Mouse (Mus musculus) kidney, embryonic 15.5 days (tissue): ENCODE data around the gene Prkcz. TPM values are rescaled to one million over a fixed set of nuclear protein-coding genes. Genes with fewer than 3 reads are reported as not detected.

ENCODE experiments used
- ATAC-seq: fragments of 200-750 bp; cut with Nextera tagmentation; replicated peaks from 2 replicates; pipeline ENCODE4 v1.8.0; 2017; ENCODE audit warnings: moderate TSS enrichment; ENCODE audit not compliant: low FRiP score
- H3K27ac ChIP-seq: fragments of 300-500 bp; sonication (generic); 2 replicates; pipeline ENCODE4 v1.5.1; 2015; ENCODE audit warnings: mild to moderate bottlenecking, inconsistent platforms
- H3K27me3 ChIP-seq: fragments of 300-500 bp; sonication (generic); 2 replicates; pipeline ENCODE4 v1.6.1; 2015; ENCODE audit warnings: inconsistent platforms
- H3K36me3 ChIP-seq: fragments of 300-500 bp; sonication (generic); 2 replicates; pipeline ENCODE4 v1.6.1; 2015; ENCODE audit warnings: inconsistent platforms
- H3K4me1 ChIP-seq: fragments of 300-500 bp; sonication (generic); 2 replicates; pipeline ENCODE4 v1.6.1; 2015; ENCODE audit warnings: inconsistent platforms
- H3K4me2 ChIP-seq: fragments of 300-500 bp; sonication (generic); 2 replicates; pipeline ENCODE4 v1.6.1; 2015; ENCODE audit warnings: moderate library complexity, mild to moderate bottlenecking, inconsistent platforms
- H3K4me3 ChIP-seq: fragments of 300-500 bp; sonication (generic); replicated peaks from 2 replicates; pipeline ENCODE4 v1.5.1; 2015; ENCODE audit warnings: mild to moderate bottlenecking, inconsistent platforms
- H3K9ac ChIP-seq: fragments of 300-500 bp; sonication (generic); 2 replicates; pipeline ENCODE4 v1.6.1; 2015; ENCODE audit warnings: mild to moderate bottlenecking, inconsistent platforms
- H3K9me3 ChIP-seq: fragments of 300-500 bp; sonication (generic); replicated peaks from 2 replicates; pipeline ENCODE4 v1.6.1; 2016; ENCODE audit warnings: inconsistent platforms
- WGBS: fragments of 180-500 bp; shearing (Covaris S2); methylation state at CpG from one replicate; pipeline ENCODE4 v1.1.7; 2015; ENCODE audit warnings: mixed read lengths; 5-methylcytosine and 5-hydroxymethylcytosine counted together
- polyA plus RNA-seq: library from polyadenylated mRNA; unstranded; fragments of >200 nt; fragmentation: Nextera tagmentation; extraction: Ambion mirVana; gene quantifications from 2 replicates; pipeline ENCODE4 v1.2.1, GENCODE M21; 2015

Gene Prkcz
- polyA plus RNA-seq, 1 experiment from 2014 or later = 16.6 TPM

DNA sequence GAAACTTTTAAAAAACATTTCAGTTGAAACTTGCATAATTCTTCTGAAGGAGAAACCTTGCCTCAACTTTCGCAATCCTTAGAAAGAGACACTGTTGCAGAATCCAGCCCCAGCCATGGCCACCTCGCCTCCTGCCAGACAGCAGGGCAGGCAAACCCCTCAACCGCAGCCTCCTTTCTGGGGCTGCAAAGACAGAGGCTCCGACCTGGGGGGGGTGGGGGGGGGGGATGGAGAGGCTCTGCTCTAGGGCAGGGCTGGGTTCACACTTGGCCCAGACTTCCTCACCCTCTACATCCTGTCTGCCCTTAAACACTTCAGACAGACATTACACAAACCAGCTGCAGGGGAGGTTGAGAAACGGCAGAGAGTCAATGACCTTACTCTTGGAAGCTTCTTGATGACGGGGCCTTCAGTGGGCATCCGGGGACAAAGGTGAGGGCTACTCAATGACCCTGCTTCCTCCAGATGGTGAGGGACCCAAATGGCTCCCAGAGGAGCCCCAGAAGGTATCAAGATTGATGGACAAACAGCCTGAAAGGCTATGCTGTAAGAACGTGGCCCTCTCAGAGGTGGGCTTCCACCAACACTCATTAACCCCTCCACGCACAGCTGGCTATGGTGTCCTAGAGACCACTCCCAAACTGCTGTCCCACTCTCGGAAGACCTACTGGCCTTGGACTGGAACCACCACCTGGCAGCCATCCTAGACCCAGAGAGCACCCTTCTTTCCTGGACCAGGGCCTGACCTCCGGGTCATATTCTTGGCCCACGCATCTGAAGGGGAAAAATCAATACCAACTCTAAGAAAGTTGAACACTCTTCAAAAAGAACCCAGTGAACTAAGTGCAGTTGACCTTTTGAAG lies 143.7 kb downstream of the Prkcz start:
- Histone ChIP-seq H3K4me1 (peaks cover 94% of the 10 kb centered on the region), H3K4me3 (0 out of 2 replicates have a peak overlapping the region, but pooled peaks have one; percentile 1), H3K9me3 (no peaks in the 10 kb centered on the region), H3K27me3 (no peaks in the 10 kb centered on the region), H3K36me3 (no peaks in the 10 kb centered on the region), H3K9ac (0 out of 2 replicates have a peak overlapping the region, but pooled peaks have one; percentile 6), H3K4me2 (peak overlapping the region; percentile 94), H3K27ac (no peak overlapping the region)
- ATAC-seq = 0 out of 2 replicates have a peak, but pooled peaks have one; percentile 22
- 31% methylated on average over 12 of the region's 12 CpGs for WGBS

DNA sequence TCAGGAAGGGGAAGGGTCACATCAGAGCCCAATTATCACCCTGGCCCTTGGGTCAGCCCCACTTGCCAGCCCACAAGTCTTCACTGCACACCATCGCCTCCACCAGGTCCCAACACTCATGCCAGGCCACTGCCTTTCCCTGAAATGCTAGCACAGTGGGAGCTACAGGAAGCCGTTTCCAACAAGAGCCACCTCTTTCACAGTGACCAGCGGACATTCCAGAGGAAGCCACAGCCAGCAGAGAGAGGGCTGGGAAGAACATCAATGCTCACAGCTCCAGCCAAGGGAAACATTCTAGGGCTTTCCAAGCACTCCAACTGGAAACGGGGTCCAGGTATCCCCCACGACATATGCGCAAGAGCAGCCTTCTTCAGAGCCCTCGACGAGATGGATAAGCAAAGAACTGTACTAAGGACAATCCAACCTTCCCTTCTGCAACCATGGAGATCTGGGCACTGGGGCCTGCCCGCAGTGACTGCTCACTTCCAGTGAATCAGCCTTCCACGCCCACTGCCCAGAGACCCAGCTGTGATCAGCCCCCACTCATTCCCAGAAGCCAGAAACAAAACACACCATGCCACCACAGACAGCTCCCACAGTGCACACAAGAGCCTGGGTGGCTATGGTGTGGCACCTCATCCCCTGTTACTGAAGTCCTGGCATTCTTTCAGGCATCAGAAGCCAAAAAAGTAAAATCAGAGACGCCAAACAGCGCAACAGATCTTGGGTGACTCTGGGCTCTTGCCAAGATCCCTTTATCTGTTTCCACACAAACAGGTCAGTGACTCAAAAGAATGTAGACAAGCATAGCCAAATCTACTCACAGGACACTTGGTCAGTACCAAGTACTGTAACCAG lies 145.2 kb downstream of the Prkcz start:
- no peak overlapping the region for H3K4me3 ChIP-seq
- no peak for ATAC-seq
- no peak overlapping the region for H3K9ac ChIP-seq
- no peaks in the 10 kb centered on the region for H3K27me3 ChIP-seq
- H3K4me1 ChIP-seq = peaks cover 94% of the 10 kb centered on the region
- no peaks in the 10 kb centered on the region for H3K9me3 ChIP-seq
- H3K36me3 ChIP-seq = peaks cover 6% of the 10 kb centered on the region
- H3K27ac ChIP-seq = peak overlapping the region; percentile 46
- WGBS = 49% methylated on average over 12 of the region's 12 CpGs
- H3K4me2 ChIP-seq = peak overlapping the region; percentile 22

DNA sequence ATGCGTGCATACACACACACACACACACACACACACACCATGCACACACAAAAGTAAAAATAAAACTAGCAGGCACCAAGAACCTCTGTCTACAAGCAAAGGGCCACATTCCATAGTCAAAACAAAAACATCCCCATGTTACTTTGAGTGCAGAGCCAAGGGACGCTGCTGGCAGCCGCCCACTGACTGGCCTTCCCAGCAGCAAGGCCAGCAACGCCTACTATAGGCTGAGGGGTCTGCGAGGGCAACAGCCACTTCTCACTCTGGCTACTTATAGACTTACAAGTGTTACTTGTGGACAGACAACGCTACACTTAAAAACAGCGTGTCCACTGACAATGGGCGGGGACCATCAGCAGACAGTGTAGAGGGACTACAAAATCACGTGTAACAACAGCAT lies 146.0 kb downstream of the Prkcz start:
- Histone ChIP-seq H3K9ac (no peak overlapping the region), H3K36me3 (peaks cover 14% of the 10 kb centered on the region), H3K4me1 (peaks cover 88% of the 10 kb centered on the region), H3K4me3 (no peak overlapping the region), H3K4me2 (peak overlapping the region; percentile 22), H3K9me3 (no peaks in the 10 kb centered on the region), H3K27me3 (no peaks in the 10 kb centered on the region), H3K27ac (peak overlapping the region; percentile 46; the same call in 1 of the 2 replicates)
- 46% methylated on average over 9 of the region's 9 CpGs for WGBS
- no peak for ATAC-seq

DNA sequence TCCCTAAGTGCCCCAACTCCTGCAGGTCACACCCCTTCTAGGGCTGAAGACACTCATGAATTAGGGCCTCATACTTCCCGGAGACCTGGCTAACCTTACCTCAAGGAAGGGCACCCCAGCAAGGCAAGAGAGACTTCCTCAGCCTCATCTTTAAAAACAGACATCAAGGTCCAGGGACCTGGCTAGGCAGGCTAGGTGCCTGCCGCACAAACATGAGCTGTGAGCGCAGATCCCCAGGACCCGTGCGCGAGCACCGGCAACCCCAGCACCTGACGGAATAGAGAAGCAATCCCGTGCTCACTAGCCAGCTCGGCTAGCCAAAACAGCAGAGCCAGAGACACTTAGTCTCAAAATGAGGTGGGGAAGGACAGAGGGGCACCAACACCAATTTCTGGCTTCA lies 146.4 kb downstream of the Prkcz start:
- no peak overlapping the region for H3K4me3 ChIP-seq
- no peak for ATAC-seq
- no peaks in the 10 kb centered on the region for H3K9me3 ChIP-seq
- WGBS = 70% methylated on average over 10 of the region's 10 CpGs
- H3K4me2 ChIP-seq = no peak overlapping the region
- H3K27me3 ChIP-seq = no peaks in the 10 kb centered on the region
- no peak overlapping the region for H3K9ac ChIP-seq
- no peak overlapping the region for H3K27ac ChIP-seq
- peaks cover 88% of the 10 kb centered on the region for H3K4me1 ChIP-seq
- peaks cover 15% of the 10 kb centered on the region for H3K36me3 ChIP-seq

DNA sequence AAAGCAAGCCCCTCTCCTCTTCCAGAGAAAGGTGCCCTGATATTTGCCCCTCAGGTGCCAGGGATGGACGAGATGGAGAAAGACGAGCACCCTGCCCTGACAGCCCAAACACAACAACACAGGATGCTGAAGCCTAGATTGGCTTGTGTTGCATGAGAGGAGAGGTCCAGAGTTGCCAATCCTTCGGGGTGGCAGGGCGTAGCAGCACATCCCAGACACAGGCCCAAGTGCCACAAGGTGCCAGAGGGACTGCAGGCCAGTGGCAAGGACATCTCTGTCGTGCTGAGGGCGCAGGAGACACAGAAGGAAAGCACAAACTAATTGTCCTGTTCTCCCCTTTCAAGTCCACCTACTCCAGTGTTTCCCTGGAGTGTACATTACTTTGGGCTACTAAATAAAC lies 147.0 kb downstream of the Prkcz start:
- ATAC-seq = no peak
- Histone ChIP-seq H3K27ac (no peak overlapping the region), H3K36me3 (peaks cover 15% of the 10 kb centered on the region), H3K9ac (no peak overlapping the region), H3K9me3 (no peaks in the 10 kb centered on the region), H3K4me2 (no peak overlapping the region), H3K4me3 (no peak overlapping the region), H3K4me1 (peaks cover 88% of the 10 kb centered on the region), H3K27me3 (no peaks in the 10 kb centered on the region)
- 59% methylated on average over 6 of the region's 6 CpGs for WGBS

DNA sequence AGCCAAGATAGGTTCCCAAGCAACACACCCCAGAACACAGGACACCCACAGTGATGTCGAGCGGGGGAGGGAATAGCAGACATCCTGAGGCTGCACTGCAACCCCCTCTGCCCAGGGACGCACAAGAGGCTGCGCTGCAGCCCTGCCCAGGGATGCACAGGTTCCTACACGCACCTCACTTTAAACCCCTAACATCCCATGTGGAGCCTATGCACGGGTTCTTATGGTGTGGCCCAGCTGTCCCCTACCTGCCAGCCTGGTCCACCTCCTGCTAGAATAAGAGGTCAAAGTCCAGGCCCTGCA lies 147.5 kb downstream of the Prkcz start:
- no peak overlapping the region for H3K27ac ChIP-seq
- H3K9me3 ChIP-seq = no peaks in the 10 kb centered on the region
- H3K4me2 ChIP-seq = no peak overlapping the region
- H3K36me3 ChIP-seq = peaks cover 15% of the 10 kb centered on the region
- no peak overlapping the region for H3K4me3 ChIP-seq
- no peak overlapping the region for H3K9ac ChIP-seq
- H3K4me1 ChIP-seq = peaks cover 88% of the 10 kb centered on the region
- 76% methylated on average over 6 of the region's 6 CpGs for WGBS
- H3K27me3 ChIP-seq = no peaks in the 10 kb centered on the region
- ATAC-seq = no peak

DNA sequence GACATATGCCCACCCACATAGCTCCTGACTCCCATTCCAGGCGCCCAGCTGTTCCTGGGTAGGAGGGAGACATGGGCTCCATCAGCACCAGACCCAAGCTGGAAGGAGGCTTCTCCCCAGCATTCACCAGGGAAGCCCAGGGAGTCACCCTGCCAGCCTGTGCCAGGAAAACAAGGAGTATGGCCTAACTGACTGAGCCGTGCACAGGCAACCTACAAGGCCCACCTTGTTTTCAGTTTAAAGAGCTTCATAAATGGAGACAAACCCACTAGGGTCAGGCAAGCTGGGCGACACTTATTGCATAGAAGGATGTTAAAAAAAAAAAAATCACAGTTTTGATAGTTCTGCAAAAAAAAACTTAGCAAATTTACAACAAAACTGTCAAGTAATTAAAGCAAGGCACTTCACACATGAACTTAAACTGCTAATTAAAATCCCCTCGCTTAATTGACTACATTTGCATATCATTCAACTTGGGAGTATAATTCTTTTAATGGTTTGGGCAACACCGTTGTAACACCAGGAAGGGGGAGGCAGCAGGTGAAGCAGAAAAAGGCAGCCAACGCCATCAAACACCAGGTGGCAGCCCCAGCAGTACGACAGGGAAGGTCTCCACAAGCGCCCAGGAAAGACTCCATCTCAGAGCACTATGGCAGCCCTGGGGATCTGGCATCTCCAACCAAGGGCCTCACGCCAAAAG lies 148.0 kb downstream of the Prkcz start:
- Histone ChIP-seq H3K4me2 (no peak overlapping the region), H3K27me3 (no peaks in the 10 kb centered on the region), H3K27ac (no peak overlapping the region), H3K9me3 (no peaks in the 10 kb centered on the region), H3K4me3 (no peak overlapping the region), H3K9ac (no peak overlapping the region), H3K4me1 (peaks cover 88% of the 10 kb centered on the region), H3K36me3 (peaks cover 15% of the 10 kb centered on the region)
- WGBS = 57% methylated on average over 9 of the region's 9 CpGs
- no peak for ATAC-seq

Other genes with a start within 250 kb of the Prkcz start
- gene Ski, start 138.8 kb downstream of the Prkcz start, polyA plus RNA-seq = 14.7 and 16.9 TPM in 2 replicates
- gene Faap20, start 111.6 kb downstream of the Prkcz start, polyA plus RNA-seq = 66.2 and 68.8 TPM in 2 replicates
- not detected in 2 replicates for gene Gabrd, start 36.8 kb upstream of the Prkcz start, polyA plus RNA-seq
- gene Cfap74, start 47.8 kb upstream of the Prkcz start, polyA plus RNA-seq = 1.8 and 2.3 TPM in 2 replicates
- 1.0 and 1.1 TPM in 2 replicates for gene Tmem52, start 107.8 kb upstream of the Prkcz start, polyA plus RNA-seq
- gene Gnb1, start 130.0 kb upstream of the Prkcz start, polyA plus RNA-seq = 476 and 488 TPM in 2 replicates
- gene Nadk, start 201.0 kb upstream of the Prkcz start, polyA plus RNA-seq = 89.0 and 93.6 TPM in 2 replicates
- gene Slc35e2, start 240.1 kb upstream of the Prkcz start, polyA plus RNA-seq = 9.6 and 10.4 TPM in 2 replicates